Mouse (Mus musculus): Measurements from ENCODE around the gene Atn1. TPM values are rescaled to one million over a fixed set of nuclear protein-coding genes. Genes with fewer than 3 reads are reported as not detected.

The Atn1 gene
- polyA plus RNA-seq, 1 experiment from 2014 or later, result 9.3 TPM

DNA sequence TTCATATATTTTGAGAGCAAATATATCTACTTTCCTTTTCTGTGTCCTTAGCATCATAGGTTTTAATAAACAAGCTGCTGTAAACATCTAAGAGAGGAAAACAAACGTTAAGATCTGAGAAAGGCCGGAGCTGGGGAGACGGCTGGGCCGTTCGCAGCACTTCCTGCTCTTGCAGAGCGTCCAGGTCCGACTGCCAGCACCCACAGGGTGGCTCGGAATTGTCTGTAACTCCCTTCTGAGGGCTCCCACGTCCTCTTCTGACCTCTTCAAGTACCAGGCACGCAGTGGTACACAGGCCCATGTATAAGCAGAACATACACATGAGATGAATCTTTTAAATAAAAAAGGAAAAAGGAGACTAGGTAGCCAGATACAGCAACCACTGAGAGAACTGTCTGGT lies 31.4 kb upstream of the Atn1 start:
- 71% methylated on average over 10 of the region's 10 CpGs for WGBS
- Histone ChIP-seq H3K4me2 (no peak overlapping the region), H3K4me3 (no peak overlapping the region), H3K27ac (no peak overlapping the region), H3K4me1 (replicated peaks) (peaks cover 1% of the 10 kb centered on the region), H3K36me3 (no peaks in the 10 kb centered on the region), H3K9ac (no peak overlapping the region), H3K27me3 (no peaks in the 10 kb centered on the region), H3K9me3 (replicated peaks) (no peaks in the 10 kb centered on the region)
- no peak for ATAC-seq (replicated peaks; ENCODE audit: insufficient number of reproducible peaks, insufficient read depth, low FRiP score, low read depth)

DNA sequence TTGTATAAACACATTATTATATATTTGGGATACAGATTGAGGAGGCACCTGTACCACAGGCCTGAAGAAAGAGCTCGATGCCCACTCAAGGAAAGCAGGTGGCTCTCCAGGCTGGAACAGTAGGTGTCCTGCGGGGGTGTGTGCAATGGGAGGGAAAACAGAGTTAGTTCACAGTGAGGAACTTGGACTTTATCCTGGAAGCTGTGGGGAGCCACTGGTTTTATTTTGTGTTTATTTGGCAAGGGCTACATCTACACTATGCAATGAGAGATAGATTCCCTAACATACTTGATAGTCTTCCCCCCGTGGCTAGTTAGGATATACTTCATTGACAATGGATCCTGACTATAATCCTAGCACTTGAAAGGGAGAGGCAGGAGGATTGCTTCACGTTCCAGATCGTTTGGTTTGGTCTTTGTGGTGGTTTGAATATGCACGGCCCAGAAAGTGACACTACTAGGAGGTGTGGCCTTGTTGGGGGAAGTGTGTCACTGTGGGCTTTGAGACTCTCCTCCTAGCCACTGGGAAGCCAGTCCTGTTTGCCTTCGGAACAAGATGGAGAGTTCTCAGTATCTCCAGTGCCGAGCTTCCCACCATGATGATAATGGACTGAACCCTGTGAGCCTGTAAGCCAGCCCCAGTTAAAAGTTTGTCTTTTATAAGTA lies 30.6 kb upstream of the Atn1 start:
- Histone ChIP-seq H3K9ac (no peak overlapping the region), H3K9me3 (replicated peaks) (no peaks in the 10 kb centered on the region), H3K4me3 (no peak overlapping the region), H3K27me3 (no peaks in the 10 kb centered on the region), H3K4me2 (no peak overlapping the region), H3K36me3 (no peaks in the 10 kb centered on the region), H3K4me1 (replicated peaks) (peaks cover 7% of the 10 kb centered on the region), H3K27ac (no peak overlapping the region)
- 55% methylated on average over 8 of the region's 8 CpGs for WGBS
- no peak for ATAC-seq (replicated peaks; ENCODE audit: insufficient number of reproducible peaks, insufficient read depth, low FRiP score, low read depth)

DNA sequence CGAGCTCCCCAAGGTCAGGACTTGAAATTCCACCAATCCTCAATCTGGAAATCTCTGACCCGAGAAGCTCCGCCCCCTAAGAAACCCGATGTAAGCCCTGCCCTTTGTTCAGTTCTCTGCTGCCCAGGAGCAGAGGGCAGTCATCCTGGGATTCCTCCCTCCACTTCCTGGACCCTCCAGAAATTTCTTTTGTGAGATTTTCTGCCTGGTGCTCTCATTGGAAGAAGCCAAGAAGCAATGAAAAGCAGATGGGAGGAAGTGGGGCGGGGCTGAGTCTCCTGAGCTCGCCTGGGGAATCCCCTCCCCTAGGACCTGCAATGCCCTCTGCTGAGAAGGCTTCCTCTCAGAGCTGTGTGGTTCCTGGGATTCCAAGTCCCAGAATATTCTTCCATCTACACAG lies 26.1 kb upstream of the Atn1 start:
- peak; percentile 39; the same call in 1 of the 2 replicates for ATAC-seq (replicated peaks; ENCODE audit: insufficient number of reproducible peaks, insufficient read depth, low FRiP score, low read depth)
- no peaks in the 10 kb centered on the region for H3K9me3 ChIP-seq (replicated peaks)
- WGBS, result 22% methylated on average over 6 of the region's 6 CpGs

DNA sequence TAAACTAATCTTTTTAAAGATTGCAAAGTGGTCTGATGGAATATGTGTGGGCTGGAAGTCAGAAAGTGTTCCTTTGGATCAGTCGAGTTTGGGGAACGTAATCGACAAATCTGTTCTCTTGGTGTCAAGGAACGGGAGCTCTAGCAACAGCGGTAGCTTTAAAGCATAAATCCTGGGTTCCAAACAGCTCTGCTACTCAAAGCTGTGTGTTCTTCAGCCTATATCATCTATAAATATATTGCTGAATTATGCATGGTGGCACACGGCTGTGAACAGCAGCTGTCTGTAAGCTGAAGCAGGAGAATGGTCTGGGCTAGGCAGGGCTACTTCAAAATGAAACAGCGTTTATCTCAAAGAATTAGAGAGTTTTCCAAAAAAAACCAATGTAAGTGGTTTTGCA lies 24.6 kb upstream of the Atn1 start:
- ATAC-seq (replicated peaks; ENCODE audit: insufficient number of reproducible peaks, insufficient read depth, low FRiP score, low read depth), result no peak
- Histone ChIP-seq H3K4me1 (replicated peaks) (peaks cover 11% of the 10 kb centered on the region), H3K36me3 (no peaks in the 10 kb centered on the region), H3K9ac (no peak overlapping the region), H3K9me3 (replicated peaks) (no peaks in the 10 kb centered on the region), H3K4me2 (no peak overlapping the region), H3K27me3 (peaks cover 8% of the 10 kb centered on the region; the same call in 1 of the 2 replicates), H3K4me3 (no peak overlapping the region), H3K27ac (no peak overlapping the region)
- 85% methylated on average over 7 of the region's 7 CpGs for WGBS

More for the DNA sequence above, 26.1 kb upstream of the Atn1 start:
- Histone ChIP-seq H3K4me1 (replicated peaks) (peaks cover 11% of the 10 kb centered on the region), H3K4me3 (peak overlapping the region; percentile 32), H3K36me3 (no peaks in the 10 kb centered on the region), H3K4me2 (peak overlapping the region; percentile 47), H3K27me3 (peaks cover 8% of the 10 kb centered on the region; the same call in 1 of the 2 replicates), H3K27ac (no peak overlapping the region), H3K9ac (no peak overlapping the region)

DNA sequence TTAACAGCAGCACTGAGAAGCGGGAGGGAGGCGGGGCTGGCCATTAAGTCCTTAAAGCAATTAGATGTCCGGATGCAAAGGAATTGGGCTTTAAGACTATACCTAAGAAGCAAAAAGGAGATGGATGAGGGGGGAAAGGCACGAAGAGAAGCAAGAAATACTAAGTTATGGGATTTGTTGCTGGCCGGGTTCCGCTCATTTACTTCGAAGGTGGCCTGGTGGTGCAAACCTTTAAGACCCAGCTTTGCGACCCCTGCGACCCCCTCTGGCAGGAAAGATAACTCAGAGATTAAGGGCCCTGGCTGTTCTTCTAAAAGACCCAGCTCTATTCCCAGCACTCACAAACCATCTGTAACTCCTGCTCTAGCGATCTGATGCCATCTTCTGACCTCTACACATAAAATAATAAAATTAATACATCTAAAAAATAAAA lies 23.7 kb upstream of the Atn1 start:
- H3K4me2 ChIP-seq, result peak overlapping the region; percentile 69
- WGBS, result 6% methylated on average over 10 of the region's 10 CpGs
- H3K27ac ChIP-seq, result no peak overlapping the region
- no peaks in the 10 kb centered on the region for H3K9me3 ChIP-seq (replicated peaks)
- peaks cover 8% of the 10 kb centered on the region; the same call in 1 of the 2 replicates for H3K27me3 ChIP-seq
- peak overlapping the region; percentile 46 for H3K4me3 ChIP-seq
- ATAC-seq (replicated peaks; ENCODE audit: insufficient number of reproducible peaks, insufficient read depth, low FRiP score, low read depth), result no peak
- peaks cover 11% of the 10 kb centered on the region for H3K4me1 ChIP-seq (replicated peaks)
- no peak overlapping the region for H3K9ac ChIP-seq
- H3K36me3 ChIP-seq, result no peaks in the 10 kb centered on the region

DNA sequence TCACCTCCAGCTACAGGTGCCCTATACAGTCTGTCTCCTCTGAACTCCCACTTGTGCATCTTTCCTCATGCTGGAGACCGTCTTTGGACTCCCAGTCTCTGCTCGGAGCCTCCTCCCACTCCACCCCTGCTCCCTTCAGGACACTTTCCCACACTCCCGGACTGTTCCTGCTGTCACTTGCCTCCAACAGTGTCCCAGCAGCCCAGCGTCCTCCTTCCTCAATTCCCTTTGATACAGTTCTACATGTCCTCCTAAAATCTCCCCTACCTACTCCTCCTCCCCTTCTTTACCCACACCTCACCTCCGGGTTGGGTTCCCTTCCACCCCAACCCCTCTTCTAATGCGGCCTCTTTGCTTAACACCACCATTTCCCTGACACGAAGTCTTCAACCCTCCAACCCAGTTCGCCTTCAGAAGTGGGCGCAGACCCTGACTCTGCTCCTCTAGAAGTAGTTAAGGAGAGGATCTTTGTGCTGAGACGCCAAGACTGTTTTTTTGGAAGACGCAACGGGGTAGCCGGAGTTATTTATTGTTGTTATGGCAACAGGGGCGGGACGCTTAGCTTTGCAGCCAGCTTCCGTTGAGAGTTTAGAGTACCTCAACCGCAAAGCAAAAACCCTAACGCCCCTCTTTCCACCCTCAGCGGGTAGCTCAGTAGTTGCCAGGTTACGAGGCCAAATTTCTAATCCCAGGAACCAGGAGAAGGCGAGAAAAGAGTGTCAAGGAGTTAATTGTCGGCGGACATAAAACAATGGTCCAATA lies 23.1 kb upstream of the Atn1 start, which contains the start of gene Lrrc23:
Gene Lrrc23, minus strand, starts transcription at position 506 of the 762 bp plus-strand sequence.
- Histone ChIP-seq H3K36me3 (no peaks in the 10 kb centered on the region), H3K27me3 (peaks cover 8% of the 10 kb centered on the region; the same call in 1 of the 2 replicates), H3K27ac (no peak within 1 kb of the TSS), H3K9me3 (replicated peaks) (no peaks in the 10 kb centered on the region), H3K4me1 (replicated peaks) (peaks cover 11% of the 10 kb centered on the region), H3K4me2 (peak within 1 kb of the TSS; percentile 69), H3K4me3 (peak within 1 kb of the TSS; percentile 46), H3K9ac (no peak within 1 kb of the TSS)
- no peak for ATAC-seq (replicated peaks; ENCODE audit: insufficient number of reproducible peaks, insufficient read depth, low FRiP score, low read depth)
- WGBS, result 1% methylated on average over 23 of the region's 23 CpGs

DNA sequence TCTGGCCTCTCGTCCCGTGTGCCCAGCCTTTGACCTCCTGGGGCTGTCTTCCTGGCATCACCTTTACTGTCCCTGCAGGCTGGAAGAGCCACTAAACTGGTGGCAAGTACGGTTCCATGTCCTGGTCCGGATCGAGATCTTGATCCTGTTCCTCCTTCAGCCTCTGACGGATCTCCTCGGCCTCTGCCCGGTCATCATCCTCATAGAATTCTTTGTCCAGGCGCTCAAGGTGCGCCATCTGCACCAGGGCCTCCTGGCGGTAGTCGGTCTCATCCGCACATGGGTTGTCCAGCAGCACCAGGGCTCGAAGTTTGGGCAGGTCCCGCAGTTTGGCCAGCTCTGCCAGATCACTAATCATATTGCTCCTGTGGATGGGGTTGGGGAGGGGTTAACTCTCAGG lies 14.2 kb upstream of the Atn1 start:
- Histone ChIP-seq H3K9me3 (replicated peaks) (no peaks in the 10 kb centered on the region), H3K4me3 (no peak overlapping the region), H3K4me2 (no peak overlapping the region), H3K36me3 (no peaks in the 10 kb centered on the region), H3K9ac (no peak overlapping the region), H3K4me1 (replicated peaks) (peaks cover 28% of the 10 kb centered on the region), H3K27ac (no peak overlapping the region), H3K27me3 (peaks cover 11% of the 10 kb centered on the region; the same call in 1 of the 2 replicates)
- ATAC-seq (replicated peaks; ENCODE audit: insufficient number of reproducible peaks, insufficient read depth, low FRiP score, low read depth), result no peak
- WGBS, result 82% methylated on average over 15 of the region's 15 CpGs

DNA sequence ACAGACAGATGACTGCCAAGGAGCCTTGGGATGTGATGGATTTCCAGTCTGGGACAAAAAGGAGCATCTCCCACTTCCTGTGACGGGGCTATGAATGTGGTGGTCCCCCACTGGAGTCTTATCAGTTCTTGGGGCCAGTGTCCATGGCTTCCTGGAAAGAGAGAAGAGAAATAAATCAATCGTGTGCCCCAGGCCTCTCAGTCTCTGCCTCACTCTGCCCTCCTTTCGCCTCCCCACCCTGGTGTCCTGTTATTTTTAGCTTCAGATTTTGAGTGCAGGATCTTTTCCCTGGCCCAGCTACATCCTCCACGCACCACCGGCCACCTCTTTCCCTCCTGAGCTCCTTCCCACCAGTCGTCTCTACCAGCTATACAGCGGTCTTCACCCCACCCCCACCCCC lies 13.7 kb upstream of the Atn1 start:
- H3K4me1 ChIP-seq (replicated peaks), result peaks cover 28% of the 10 kb centered on the region
- no peak for ATAC-seq (replicated peaks; ENCODE audit: insufficient number of reproducible peaks, insufficient read depth, low FRiP score, low read depth)
- peak overlapping the region; percentile 25 for H3K9ac ChIP-seq
- peak overlapping the region; percentile 55 for H3K4me3 ChIP-seq
- H3K36me3 ChIP-seq, result no peaks in the 10 kb centered on the region
- 27% methylated on average over 7 of the region's 7 CpGs for WGBS
- peaks cover 11% of the 10 kb centered on the region; the same call in 1 of the 2 replicates for H3K27me3 ChIP-seq
- peak overlapping the region; percentile 94 for H3K4me2 ChIP-seq
- H3K27ac ChIP-seq, result no peak overlapping the region
- no peaks in the 10 kb centered on the region for H3K9me3 ChIP-seq (replicated peaks)

DNA sequence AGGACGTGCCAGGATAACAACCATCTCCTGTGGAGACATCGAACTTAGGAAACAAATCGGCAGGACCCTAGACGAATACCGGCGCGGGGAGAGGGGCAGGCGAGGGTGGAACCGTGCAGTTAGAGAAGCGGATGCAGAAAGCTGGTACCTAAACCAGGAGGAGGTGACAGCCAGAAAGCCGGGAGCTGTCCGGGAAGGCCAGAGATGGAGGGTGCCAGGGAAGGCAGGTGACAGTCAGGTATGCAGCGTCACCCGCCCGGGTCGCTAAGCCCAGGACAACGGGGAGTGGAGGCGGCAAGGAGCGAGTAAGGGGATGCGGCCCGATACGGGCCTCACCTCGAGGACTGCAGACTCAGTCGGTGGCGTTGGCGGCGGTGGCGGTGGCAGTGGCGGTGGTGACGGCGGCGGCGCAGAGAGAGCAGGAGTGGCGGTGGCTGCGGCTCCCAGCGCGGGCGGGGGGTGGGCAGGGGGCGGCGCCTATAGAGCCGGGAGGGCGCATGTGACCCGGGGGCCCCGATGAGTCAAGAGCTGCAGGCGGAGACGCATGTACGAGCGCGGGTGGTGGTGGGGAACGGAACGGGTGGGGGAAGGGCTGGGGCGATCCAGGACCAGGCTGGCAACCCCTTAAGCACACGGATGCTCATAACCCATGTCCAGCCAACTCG lies 12.9 kb upstream of the Atn1 start, which contains the start of gene Eno2:
Gene Eno2, minus strand, starts transcription at position 573 of the 665 bp plus-strand sequence.
- Histone ChIP-seq H3K4me1 (replicated peaks) (peaks cover 28% of the 10 kb centered on the region), H3K4me2 (peak within 1 kb of the TSS; percentile 94), H3K9ac (peak within 1 kb of the TSS; percentile 25), H3K27me3 (peaks cover 11% of the 10 kb centered on the region; the same call in 1 of the 2 replicates), H3K9me3 (replicated peaks) (no peaks in the 10 kb centered on the region), H3K36me3 (no peaks in the 10 kb centered on the region), H3K27ac (no peak within 1 kb of the TSS), H3K4me3 (peak within 1 kb of the TSS; percentile 55)
- peak; percentile 79 for ATAC-seq (replicated peaks; ENCODE audit: insufficient number of reproducible peaks, insufficient read depth, low FRiP score, low read depth)
- WGBS, result under 1% methylated on average over 49 of the region's 54 CpGs

DNA sequence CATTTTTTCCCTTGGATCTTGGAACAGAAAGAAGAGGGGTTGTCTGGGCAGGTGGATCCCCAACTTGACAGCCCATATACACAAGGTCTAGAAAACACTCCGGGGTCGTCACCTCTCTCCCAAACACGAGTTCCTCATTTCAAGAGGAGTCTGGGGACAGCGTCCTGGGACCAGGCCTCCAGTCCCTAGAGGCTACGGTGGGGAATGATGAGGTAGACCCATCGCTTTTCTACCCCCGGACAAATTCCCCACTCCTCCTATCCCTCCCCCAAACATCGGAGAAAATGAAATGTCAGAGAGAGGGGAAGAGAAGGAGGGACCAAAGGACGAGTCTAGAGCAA lies 12.3 kb upstream of the Atn1 start:
- Histone ChIP-seq H3K4me3 (peak overlapping the region; percentile 55), H3K9ac (peak overlapping the region; percentile 25; the same call in 1 of the 2 replicates), H3K4me1 (replicated peaks) (peaks cover 28% of the 10 kb centered on the region), H3K27me3 (peaks cover 11% of the 10 kb centered on the region; the same call in 1 of the 2 replicates), H3K4me2 (peak overlapping the region; percentile 94), H3K36me3 (no peaks in the 10 kb centered on the region), H3K27ac (no peak overlapping the region), H3K9me3 (replicated peaks) (no peaks in the 10 kb centered on the region)
- 8% methylated on average over 9 of the region's 9 CpGs for WGBS
- ATAC-seq (replicated peaks; ENCODE audit: insufficient number of reproducible peaks, insufficient read depth, low FRiP score, low read depth), result no peak

Data from heart, embryonic 15.5 days (tissue).